Mouse (Mus musculus): ENCODE results near the gene Tspan5.

The Tspan5 gene

DNA sequence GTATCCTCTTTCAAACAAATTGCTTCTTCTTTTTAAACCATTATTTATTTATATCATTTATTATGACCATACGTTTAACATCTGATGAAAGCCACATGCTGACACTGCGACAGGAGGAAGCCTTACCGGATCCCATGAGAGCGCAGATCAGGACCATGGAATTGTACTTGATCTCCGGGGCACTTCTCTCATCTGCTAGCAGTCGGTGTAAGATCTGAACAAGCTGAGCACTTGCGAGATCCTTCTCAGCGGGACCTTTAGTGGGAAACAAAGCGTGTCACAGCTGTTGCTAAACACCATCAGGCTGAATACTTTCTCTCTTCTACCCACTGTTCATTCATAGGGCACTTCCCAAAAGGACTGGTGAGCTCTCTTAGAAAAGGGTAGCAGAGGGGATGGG, 199.6 kb downstream of the Tspan5 start:
- in situ Hi-C loops (cut with MboI; ENCODE audit: low pct_unique_long_range_greater_than_20kb in 1 of 2, low sequenced_read_pairs in 2 of 2, unreplicated experiment in 1 of 2) = no loop called here

DNA sequence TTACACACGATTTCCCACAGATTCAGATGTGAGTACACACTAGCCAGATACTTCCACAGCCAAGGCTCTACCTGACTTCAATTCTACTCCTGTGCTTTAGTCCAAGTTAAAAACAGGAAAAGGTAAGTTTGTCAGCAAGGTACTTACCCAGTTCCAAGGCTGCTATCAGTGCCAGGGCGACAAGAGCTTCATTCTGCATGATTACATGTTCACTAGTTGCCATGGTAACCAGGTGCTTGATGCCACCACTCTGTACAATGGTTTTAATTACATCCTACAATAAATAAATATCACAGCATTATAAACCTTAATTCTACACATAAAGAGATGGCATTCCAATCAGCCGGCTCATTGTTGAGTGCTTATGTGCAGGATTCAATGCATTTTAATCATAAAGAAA, 203.5 kb downstream of the Tspan5 start:
- in situ Hi-C loops (cut with MboI; ENCODE audit: low pct_unique_long_range_greater_than_20kb in 1 of 2, low sequenced_read_pairs in 2 of 2, unreplicated experiment in 1 of 2) = no loop called here

DNA sequence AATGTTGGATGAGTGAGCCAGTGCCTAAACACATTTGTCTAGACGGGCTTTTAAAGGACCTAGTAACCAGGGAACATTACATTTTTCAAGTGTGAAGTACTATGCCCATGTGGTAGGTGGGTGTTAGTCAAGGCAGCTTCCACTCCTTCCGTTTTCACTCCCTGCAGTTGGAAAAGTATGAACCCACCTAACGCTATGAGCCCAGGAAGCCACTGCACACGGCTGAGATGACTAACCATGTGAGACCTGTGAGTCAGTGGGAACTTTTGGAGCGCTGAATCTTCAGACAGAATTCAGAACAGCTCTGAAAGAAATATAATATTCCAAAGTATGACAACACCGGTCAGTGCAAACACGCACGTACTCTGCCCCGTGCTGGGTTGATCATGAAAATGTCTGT, 207.1 kb downstream of the Tspan5 start:
- in situ Hi-C loops (cut with MboI; ENCODE audit: low pct_unique_long_range_greater_than_20kb in 1 of 2, low sequenced_read_pairs in 2 of 2, unreplicated experiment in 1 of 2) = no loop called here

DNA sequence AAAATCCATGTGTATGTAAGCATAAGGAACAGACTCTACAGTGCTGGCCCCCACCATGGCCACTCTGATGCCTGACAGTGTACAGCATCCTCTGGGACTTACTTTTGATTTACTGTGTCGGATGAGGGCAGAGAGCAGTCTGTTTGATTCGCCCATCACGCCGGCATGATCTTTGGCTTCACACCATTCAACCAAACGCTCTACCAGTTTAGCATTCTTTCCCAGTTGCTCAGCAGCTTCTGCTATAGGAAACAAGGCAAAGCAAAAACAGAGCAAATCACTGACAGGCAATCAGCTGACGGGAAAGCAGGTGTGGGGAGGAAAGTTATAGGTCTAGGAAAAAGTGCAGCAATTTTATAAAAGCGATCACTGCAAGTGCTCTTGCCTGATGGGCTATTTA, 213.2 kb downstream of the Tspan5 start:
- in situ Hi-C loops (cut with MboI; ENCODE audit: low pct_unique_long_range_greater_than_20kb in 1 of 2, low sequenced_read_pairs in 2 of 2, unreplicated experiment in 1 of 2) = no loop called here
